9 mouse cellular contexts compared by ENCODE assay signal in the genomic region with DNA sequence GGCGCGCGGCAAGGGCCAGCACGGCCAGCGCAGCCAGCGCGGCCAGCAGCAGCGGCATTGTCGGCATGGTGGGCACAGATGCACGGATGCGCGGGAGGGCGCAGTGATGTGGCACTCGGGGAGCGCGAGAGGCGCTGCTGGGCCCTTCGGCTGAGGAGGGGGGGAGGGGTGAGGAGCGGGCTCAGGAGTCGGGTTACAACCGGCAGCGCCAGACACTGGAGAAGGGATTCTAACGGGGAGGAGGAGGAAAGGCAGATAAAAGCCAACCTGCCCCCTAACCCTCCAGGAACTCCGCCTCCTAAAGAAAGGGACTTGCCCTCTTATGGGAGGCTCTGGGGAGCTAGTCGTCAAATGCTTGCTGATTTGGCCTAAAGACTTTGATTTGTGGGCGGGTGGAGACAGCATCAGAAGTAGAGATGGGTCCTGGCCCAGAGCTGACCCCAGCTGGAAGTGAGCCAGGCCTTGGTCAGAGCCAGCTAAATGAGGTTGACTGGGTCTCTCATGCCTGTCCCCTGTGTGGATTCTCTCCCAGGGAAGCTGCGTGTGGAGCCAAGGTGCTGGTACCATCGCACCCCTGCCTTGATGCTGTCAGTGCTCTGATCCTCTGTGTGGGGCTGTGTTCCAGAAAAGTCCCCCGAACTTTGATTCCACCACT. TPM values are rescaled to one million over a fixed set of nuclear protein-coding genes. Genes with fewer than 3 reads are reported as not detected.
DNase-seq lines count a peak whose midpoint lies in the region; ATAC-seq lines count a peak whose summit lies in the region.
"Had no signal": no experiment of that assay in that cellular context is flagged by ENCODE, and none has a peak within 500 bp of the region (broad histone marks: within the 10 kb centered on the region; RNA-seq: fewer than 3 reads in every experiment).

A gene (minus strand): TSS at position 230 of the 655 bp plus-strand sequence.

- H3K36me3 ChIP-seq in heart, embryonic 11.5 days (ENCODE audit: control insufficient read depth, insufficient read depth, low read length), result no peaks in the 10 kb centered on the region
- H3K36me3 ChIP-seq in forebrain, embryonic 15.5 days, result no peaks in the 10 kb centered on the region
- H3K36me3 ChIP-seq in limb, embryonic 12.5 days, result no peaks in the 10 kb centered on the region
- no peaks in the 10 kb centered on the region for H3K36me3 ChIP-seq in neural tube, embryonic 15.5 days

- intact Hi-C loops in heart, postnatal 25 days (cut with DNase I), result loop anchor here (5.0 kb wide), 1 partner anchor 187 kb away; no protein-coding TSS in a partner anchor

- peaks cover 51% of the 10 kb centered on the region for H3K27me3 ChIP-seq in heart, embryonic 11.5 days (ENCODE audit: control insufficient read depth, insufficient read depth, low read length)
- H3K27me3 ChIP-seq in forebrain, embryonic 15.5 days, result peaks cover 17% of the 10 kb centered on the region; the same call in 1 of the 2 replicates
- peaks cover 57% of the 10 kb centered on the region for H3K27me3 ChIP-seq in limb, embryonic 12.5 days
- H3K27me3 ChIP-seq in neural tube, embryonic 15.5 days (replicated peaks), result peaks cover 39% of the 10 kb centered on the region

- H3K4me1 ChIP-seq in heart, embryonic 11.5 days (ENCODE audit: control insufficient read depth, insufficient read depth, low read length), result peaks cover 11% of the 10 kb centered on the region
- H3K4me1 ChIP-seq in forebrain, embryonic 15.5 days, result peaks cover 9% of the 10 kb centered on the region
- peaks cover 26% of the 10 kb centered on the region for H3K4me1 ChIP-seq in limb, embryonic 12.5 days (replicated peaks)
- H3K4me1 ChIP-seq in neural tube, embryonic 15.5 days, result peaks cover 19% of the 10 kb centered on the region

- ATAC-seq in heart, embryonic 11.5 days (replicated peaks; ENCODE audit: insufficient number of reproducible peaks, low FRiP score, low TSS enrichment), result peak; percentile 70
- 0 out of 2 replicates have a peak, but pooled peaks have one; percentile 62 for ATAC-seq in forebrain, embryonic 15.5 days (replicated peaks)
- ATAC-seq in limb, embryonic 12.5 days (ENCODE audit: insufficient number of reproducible peaks, insufficient read depth, low FRiP score, low TSS enrichment, low read depth), result peak; percentile 45; the same call in 1 of the 2 replicates
- ATAC-seq in neural tube, embryonic 15.5 days (ENCODE audit: low FRiP score), result peak; percentile 46; the same call in 1 of the 2 replicates

- H3K9ac ChIP-seq in heart, embryonic 11.5 days (ENCODE audit: low read depth, low read length), result peak within 1 kb of the TSS; percentile 49
- 0 out of 2 replicates have a peak within 1 kb of the TSS, but pooled peaks have one; percentile 12 for H3K9ac ChIP-seq in forebrain, embryonic 15.5 days (replicated peaks)
- peak within 1 kb of the TSS; percentile 62 for H3K9ac ChIP-seq in limb, embryonic 12.5 days (replicated peaks)
- peak within 1 kb of the TSS; percentile 41; the same call in 1 of the 2 replicates for H3K9ac ChIP-seq in neural tube, embryonic 15.5 days (replicated peaks)

- no peak within 1 kb of the TSS for H3K27ac ChIP-seq in heart, embryonic 11.5 days (ENCODE audit: low read depth, low read length)
- H3K27ac ChIP-seq in forebrain, embryonic 15.5 days (replicated peaks), result no peak within 1 kb of the TSS
- no peak within 1 kb of the TSS for H3K27ac ChIP-seq in limb, embryonic 12.5 days
- H3K27ac ChIP-seq in neural tube, embryonic 15.5 days (replicated peaks), result no peak within 1 kb of the TSS

- peak within 1 kb of the TSS; percentile 71 for H3K4me2 ChIP-seq in heart, embryonic 11.5 days
- H3K4me2 ChIP-seq in forebrain, embryonic 15.5 days (replicated peaks), result peak within 1 kb of the TSS; percentile 37
- H3K4me2 ChIP-seq in limb, embryonic 12.5 days, result peak within 1 kb of the TSS; percentile 71
- peak within 1 kb of the TSS; percentile 59 for H3K4me2 ChIP-seq in neural tube, embryonic 15.5 days

- H3K4me3 ChIP-seq in heart, embryonic 11.5 days (ENCODE audit: low read depth, low read length), result peak within 1 kb of the TSS; percentile 34
- peak within 1 kb of the TSS; percentile 19 for H3K4me3 ChIP-seq in forebrain, embryonic 15.5 days
- H3K4me3 ChIP-seq in limb, embryonic 12.5 days (replicated peaks), result peak within 1 kb of the TSS; percentile 40
- H3K4me3 ChIP-seq in neural tube, embryonic 15.5 days (replicated peaks), result peak within 1 kb of the TSS; percentile 28

- no peak for DNase-seq in heart, postnatal 25 days (ENCODE audit: low spot score)
- DNase-seq in Muller cell, postnatal 12 days (ENCODE audit: inconsistent ontology term), result peak; percentile 90
- DNase-seq in cerebellum, adult 11 months, result no peak
- DNase-seq in layer of hippocampus, postnatal 14 days (ENCODE audit: low spot score in 2 of 2), result no peak

- 2% methylated on average over 29 of the region's 29 CpGs for WGBS in heart, embryonic 11.5 days (ENCODE audit: insufficient replicate concordance)
- 2% methylated on average over 29 of the region's 29 CpGs for WGBS in forebrain, embryonic 15.5 days
- 3% methylated on average over 29 of the region's 29 CpGs for WGBS in limb, embryonic 12.5 days
- WGBS in neural tube, embryonic 15.5 days, result 2% methylated on average over 28 of the region's 29 CpGs

- H3K9me3 ChIP-seq in heart, embryonic 11.5 days (replicated peaks; ENCODE audit: control insufficient read depth, low read length), result no peaks in the 10 kb centered on the region
- no peaks in the 10 kb centered on the region for H3K9me3 ChIP-seq in forebrain, embryonic 15.5 days
- no peaks in the 10 kb centered on the region for H3K9me3 ChIP-seq in limb, embryonic 12.5 days
- no peaks in the 10 kb centered on the region for H3K9me3 ChIP-seq in neural tube, embryonic 15.5 days (replicated peaks)

RNA-seq across cellular contexts. Expression of the gene that starts here (rescaled TPM):
- 4.5 and 5.9 TPM in 2 replicates for polyA plus RNA-seq in heart, embryonic 11.5 days (2014; fragmentation: Nextera tagmentation; extraction: Ambion mirVana)
- under 1 TPM; 0.94 to 0.98 TPM for total RNA-seq in heart, postnatal 25 days (2021)
- 1.2 and 1.6 TPM in 2 replicates for polyA plus RNA-seq in forebrain, embryonic 15.5 days (2015; fragmentation: Nextera tagmentation; extraction: Ambion mirVana)
- polyA plus RNA-seq in limb, embryonic 12.5 days (2016; fragmentation: Nextera tagmentation; extraction: Ambion mirVana), result 1.4 and 1.7 TPM in 2 replicates
- 2.8 and 3.7 TPM in 2 replicates for polyA plus RNA-seq in neural tube, embryonic 15.5 days (2015; fragmentation: Nextera tagmentation; extraction: Ambion mirVana)
- total RNA-seq in layer of hippocampus, postnatal 14 days (2021), result 1 to 10 TPM in 1 of 2 experiments, under 1 TPM in 1; 0.43 to 1.3 TPM
- total RNA-seq: CH12.LX had no signal

Comparison
In these comparisons a context has a peak if more than half of its experiments do, and no peak if none do; other contexts are left out.
1. H3K9ac ChIP-seq: peak in every context shown above with its lines; median percentile 62 in limb, embryonic 12.5 days; 49 in heart, embryonic 11.5 days; 41 in neural tube, embryonic 15.5 days; 12 in forebrain, embryonic 15.5 days.